Mouse (Mus musculus) spleen, postnatal 4 days (tissue): ENCODE data around the gene Fam222b.
"Not testable (repeated sequence)": the region's sequence is repeated elsewhere in the genome, so short reads cannot be mapped to it uniquely, and the experiment has no call there.

Source experiments
- DNase-seq, 2 experiments: peaks; one replicate each; pipeline ENCODE4 v3.0.0; 2022; ENCODE audit warnings: low spot score in 2 of 2

Fam222b gene

GRCm38 (mm10) chr11:78177903-78178858 is 83.7 kb downstream of the Fam222b start:
- DNase-seq = peak; percentile 96 to 98

- peak; percentile 63 to 81 for DNase-seq
Observed at GRCm38 (mm10) chr11:78178859-78179437, 84.5 kb downstream of the Fam222b start.

DNA sequence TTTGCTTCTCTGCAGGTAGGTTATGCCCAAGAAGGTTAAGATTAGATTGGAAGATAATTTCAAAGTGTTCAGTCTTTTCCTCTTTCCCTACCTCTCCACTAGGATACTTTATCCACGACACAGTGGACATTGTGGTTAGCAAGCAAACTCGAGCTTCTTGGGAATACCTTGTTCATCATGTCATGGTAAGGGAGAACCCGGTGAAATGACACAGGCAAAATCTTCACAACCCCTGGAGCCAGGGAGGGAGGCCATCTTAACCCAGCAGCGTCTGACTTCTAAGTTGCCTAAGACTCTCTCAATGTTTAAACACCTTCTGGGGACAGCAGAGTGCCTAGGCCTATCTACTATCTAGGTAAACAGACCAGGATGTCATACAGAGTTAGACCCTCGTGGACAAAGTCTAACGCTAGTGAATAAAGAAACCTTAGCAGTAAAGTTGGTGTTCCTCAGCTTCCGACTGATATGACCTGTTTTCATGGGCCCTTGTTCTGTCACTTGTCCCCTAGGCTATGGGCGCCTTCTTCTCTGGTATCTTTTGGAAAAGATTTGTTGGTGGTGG is 85.1 kb downstream of the Fam222b start:
- no peak for DNase-seq

- no peak for DNase-seq
Observed at GRCm38 (mm10) chr11:78180081-78180761, 85.8 kb downstream of the Fam222b start.

DNA sequence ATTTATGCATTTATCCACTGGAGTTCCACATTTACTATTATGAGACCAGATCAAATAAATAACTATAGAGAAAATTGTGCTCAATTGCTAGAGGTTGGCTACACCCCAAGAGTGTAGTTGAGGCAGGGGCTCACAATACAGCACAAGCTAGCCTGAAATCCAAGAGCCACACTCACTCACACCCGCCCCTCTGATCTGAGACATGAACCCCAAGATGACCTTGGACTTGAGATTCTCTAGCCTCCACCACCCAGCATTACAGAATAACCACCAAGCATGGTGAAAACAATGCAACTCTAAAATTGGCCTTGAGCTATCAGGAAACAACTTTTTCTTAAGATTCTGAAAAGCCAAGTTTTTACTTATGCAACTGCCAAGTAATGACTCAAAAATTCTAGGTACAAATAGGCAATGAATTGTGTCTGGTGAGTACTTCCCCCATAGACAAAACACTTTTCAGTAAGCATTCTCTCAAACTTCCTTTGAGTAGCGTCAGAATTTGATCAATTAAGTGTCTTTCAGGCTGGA is 87.4 kb downstream of the Fam222b start:
- DNase-seq = no peak

DNA sequence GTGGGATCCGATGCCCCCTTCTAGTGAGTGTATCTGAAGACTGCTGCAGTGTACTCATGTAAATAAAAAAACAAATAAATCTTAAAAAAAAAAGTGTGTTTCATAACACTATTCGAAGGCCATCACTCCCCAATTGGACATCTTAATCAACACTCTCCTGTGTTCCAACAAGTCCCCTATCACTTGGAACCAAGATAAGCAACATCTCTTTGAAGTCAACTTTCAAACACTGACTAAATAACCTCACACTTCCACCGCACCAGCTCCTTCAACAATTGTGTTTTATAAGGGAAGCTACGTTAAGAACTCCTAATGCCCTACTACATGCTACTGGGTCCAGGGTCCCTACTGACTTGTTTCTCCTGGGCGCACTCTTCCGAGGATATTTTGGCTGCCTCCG is 88.0 kb downstream of the Fam222b start:
- DNase-seq = no peak

DNA sequence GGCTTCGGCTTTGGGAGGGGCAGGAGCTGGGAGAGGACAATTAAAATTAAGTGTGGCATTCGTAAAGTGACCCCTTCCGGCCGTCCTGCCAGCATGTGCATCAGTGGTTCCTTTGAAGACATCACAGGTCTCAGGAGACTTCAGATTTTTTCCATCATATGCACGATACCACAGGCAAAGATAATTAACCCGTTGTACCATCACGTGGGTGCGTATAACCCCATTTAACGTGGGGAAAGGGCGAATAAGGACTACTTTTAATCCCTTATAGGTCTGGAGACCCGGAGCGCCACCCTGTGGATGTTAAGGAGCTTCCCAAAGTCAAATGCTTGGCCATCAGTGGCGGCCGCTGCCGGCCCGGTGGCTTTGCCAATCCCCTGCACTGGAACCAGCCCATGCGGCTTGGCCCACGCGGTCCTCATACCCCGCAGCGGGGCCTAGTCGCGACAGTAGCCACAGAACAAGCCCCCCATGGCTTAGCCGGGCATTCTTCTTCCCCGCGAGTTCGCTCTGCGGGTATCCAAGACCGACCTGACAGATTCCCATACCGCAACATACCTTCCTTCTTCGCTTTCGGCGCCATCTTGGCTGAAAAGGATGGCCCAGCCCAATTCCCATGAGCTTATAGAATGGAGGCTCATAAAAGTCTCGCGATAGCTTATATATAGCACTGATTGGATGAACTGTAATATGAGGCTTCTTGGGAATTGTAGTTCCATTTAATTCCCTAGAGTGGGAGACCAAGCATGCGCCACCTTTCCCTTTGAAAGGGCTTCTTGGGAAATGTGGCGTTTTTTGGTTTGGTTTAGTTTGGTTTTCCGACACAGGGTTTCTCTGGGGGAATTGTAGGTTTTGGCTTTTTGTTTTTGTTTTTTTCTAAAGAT is 88.7 kb downstream of the Fam222b start, which contains the start of gene Rpl23a:
Rpl23a (minus strand) TSS at position 624 of the 884 bp plus-strand sequence.
- peak; percentile 76 to 87 for DNase-seq

- no peak for DNase-seq
Observed at GRCm38 (mm10) chr11:78183884-78184514, 89.5 kb downstream of the Fam222b start.

DNA sequence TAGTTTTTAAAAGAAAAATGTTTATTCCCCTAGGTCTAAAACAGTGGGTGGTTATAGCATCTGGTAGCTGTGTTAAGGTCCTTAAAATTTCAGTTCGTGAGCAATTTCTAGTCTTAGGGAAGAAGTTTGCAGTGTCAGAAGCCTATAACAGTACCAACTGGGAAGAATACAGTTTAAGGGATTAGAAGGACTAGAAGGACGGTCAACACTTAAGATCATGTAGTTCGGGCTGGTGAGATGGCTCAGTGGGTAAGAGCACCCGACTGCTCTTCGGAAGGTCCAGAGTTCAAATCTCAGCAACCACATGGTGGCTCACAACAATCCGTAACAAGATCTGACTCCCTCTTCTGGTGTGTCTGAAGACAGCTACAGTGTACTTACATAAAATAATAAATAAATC is 90.2 kb downstream of the Fam222b start:
- not testable (repeated sequence) for DNase-seq

- DNase-seq = no peak
Observed at GRCm38 (mm10) chr11:78188331-78189233, 94.1 kb downstream of the Fam222b start, which contains the start of gene Rab34. Rab34 (plus strand) TSS chr11:78188430.

DNA sequence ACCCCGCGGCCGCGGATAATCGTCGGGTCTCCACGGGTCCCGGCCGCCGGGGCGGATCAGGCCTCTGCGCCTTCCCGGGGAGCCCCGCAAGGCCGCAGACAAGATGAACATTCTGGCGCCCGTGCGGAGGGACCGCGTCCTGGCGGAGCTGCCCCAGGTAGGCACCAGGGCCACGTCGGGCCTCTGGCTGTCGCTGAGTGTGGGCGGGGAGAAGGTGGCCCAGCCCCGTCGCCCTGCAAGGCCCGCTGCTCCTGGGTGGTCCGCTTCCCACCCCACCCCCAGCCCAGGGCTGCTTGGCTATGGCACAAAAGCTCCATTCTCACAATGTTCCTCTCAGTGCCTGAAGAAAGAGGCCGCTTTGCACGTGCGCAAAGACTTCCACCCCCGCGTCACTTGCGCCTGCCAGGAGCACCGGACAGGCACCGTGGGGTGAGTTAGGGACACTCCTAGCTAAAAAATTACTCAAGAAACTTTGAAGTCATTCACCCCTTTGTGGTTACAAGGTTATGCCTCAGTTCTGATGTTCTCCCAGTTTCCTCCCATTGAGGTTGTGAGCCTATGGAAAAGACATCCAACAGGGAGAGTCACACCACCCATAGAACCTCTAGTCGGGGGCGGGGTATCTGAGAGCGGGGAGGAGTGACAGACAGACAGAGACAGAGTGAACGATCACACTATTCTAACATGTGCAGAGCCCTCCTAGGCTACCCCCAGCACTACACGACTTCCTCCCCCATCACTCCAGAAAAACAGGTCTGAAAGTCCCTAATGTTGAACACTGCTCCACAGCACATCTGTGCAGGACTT is 95.0 kb downstream of the Fam222b start:
- peak in 1 of 2 experiments; percentile 69 for DNase-seq

DNA sequence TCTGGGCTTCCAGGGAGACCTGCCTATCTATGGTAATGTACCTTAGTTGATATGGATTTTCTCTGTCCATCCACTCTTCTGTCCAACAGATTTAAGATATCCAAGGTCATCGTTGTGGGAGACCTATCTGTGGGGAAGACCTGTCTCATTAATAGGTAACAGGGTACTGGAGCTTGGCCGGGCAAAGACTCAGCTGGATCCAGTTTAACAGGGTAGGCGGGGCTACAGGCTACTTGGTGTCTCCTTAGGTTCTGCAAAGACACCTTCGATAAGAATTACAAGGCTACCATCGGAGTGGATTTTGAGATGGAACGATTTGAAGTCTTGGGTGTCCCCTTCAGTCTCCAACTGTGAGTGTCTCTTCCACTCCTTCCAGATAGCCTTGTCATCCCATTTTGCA is 95.6 kb downstream of the Fam222b start:
- no peak for DNase-seq

- no peak for DNase-seq
Observed at GRCm38 (mm10) chr11:78193113-78193512, 98.7 kb downstream of the Fam222b start, which contains the start of gene Proca1. Proca1 (plus strand) TSS chr11:78193392.

DNA sequence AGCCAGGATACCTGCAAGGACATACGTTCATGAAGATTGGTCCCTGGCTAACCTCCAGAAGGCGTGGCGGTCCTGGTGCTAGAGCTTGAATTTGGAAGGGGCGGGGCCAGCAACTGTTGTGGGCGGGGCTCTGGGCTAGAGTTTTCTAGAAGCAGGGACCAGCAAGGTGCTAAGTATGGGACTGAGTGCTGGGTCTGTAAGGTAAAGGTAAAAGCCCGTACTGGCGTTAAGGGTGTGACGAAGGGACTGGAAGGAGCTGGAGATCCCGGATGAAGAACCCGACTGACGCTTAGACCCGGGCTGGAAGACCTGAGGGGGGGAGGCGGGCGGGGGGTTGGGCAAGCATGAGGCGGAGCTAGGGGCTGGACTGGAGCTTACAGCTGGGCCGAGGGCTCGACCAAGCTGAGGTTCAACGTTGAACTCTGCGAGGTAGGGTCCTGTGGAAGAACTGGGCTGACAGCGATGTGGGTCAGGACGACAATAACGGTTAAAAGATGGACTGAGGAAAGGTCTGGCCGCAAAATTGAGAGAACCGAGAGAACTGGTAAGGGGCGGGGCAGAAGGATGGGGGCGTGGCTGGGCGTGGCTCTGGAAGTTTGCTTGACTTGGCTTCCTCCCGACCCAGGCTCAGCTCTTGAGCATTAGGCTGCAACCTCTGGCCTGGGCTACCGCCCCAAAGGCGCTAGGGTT is 100.1 kb downstream of the Fam222b start:
- peak; percentile 83 to 89 for DNase-seq

DNA sequence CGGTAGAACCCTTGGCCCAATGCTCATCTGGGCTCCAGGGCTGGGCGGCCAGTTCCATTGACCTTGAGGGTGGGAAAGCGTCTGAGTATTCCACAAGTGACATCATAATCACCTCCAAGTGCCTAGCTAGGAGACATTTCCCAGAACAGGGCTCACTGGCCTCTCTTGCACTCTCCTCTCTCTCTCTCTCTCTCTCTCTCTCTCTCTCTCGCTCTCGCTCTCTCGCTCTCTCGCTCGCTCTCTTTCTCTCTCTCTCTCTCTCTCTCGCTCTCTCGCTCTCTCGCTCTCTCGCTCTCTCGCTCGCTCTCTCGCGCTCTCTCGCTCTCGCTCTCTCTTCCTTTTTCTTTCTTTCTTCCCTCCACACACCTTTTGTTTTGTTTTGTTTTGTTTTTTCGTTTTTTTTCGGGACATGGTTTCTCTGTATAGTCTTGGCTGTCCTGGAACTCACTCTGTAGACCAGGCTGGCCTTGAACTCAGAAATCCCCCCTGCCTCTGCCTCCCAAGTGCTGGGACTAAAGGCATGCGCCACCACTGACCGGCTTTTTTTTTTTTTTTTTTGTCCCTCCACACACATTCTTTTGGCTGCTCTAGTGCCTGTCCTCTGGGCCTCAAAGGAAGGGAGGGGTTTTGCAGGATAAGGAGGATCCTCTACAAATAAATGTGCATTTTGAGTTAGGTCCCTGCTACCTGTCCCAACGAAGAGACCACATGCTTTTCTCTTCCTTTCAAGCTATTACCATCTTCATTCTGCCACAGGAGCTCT is 100.8 kb downstream of the Fam222b start:
- no peak for DNase-seq

DNA sequence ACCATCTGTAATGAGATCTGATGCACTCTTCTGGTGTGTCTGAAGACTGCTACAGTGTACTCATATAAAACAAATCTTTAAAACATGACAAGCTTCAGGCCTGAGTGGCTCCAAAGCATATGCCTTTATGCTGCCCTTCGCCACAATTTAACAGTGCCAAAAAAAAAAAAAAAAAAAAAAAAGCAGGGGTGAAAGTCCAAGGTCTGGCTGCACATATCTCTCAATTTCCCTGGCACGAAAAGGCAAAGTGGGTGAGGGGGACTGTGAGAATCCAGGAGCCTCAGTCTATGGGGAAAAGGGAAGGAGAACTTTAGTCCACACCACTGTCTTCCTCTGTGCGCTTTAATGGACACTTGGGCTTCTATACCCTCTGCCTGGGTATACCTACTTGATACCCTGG is 107.9 kb downstream of the Fam222b start:
- DNase-seq = no peak

DNA sequence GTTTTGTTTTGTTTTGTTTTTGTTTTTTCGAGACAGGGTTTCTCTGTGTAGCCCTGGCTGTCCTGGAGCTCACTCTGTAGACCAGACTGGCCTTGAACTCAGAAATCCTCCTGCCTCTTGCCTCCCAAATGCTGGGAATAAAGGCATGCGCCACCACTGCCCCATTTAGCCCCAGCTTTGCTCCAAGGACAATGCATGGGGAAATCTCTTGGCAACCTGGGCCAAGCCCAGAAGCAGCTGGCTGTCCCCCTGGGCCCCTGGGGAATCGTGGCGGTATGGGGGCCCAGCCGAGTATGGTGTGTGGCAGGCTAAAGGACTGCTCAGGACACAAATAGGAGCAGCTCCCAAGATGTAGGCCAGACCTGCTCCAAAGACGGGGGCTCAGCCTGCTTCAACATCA is 109.8 kb downstream of the Fam222b start:
- no peak for DNase-seq
